Comparison of ENCODE assay signal across 9 mouse cellular contexts in the genomic region with DNA sequence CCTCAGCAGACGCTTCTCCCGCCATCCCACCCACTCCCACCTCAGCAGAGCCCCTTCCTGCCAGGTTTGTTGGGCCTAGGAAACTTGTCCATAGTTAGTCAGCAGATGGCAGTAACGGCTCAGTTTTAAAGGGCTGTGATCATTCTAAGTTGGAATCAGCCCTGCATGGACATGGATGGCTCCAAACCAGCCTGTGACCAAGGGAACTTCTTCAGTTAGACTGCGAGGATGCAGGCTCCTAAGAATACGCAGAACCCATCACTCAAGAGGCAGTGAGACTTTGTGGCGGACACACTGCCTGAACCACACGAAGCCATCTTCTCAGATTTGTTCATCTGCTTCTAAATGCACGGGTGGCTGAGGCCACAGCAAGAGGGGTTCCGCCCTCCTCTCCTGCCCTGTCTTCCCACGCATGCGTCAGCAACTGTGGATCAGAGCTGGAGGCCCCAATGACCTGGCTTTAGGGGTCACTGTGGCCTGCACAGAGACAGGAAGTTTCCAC. TPM values are rescaled to one million over a fixed set of nuclear protein-coding genes. Genes with fewer than 3 reads are reported as not detected.
DNase-seq lines count a peak whose midpoint lies in the region; ATAC-seq and TF ChIP-seq lines count a peak whose summit lies in the region.
"Had no signal": no experiment of that assay in that cellular context is flagged by ENCODE, and none has a peak within 500 bp of the region (broad histone marks: within the 10 kb centered on the region; RNA-seq: fewer than 3 reads in every experiment).

No protein-coding gene starts in this region.

- no peaks in the 10 kb centered on the region for H3K36me3 ChIP-seq in hindbrain, embryonic 10.5 days

- 19% methylated on average over 11 of the region's 11 CpGs for WGBS in cerebellum, adult 2 months
- 43% methylated on average over 11 of the region's 11 CpGs for WGBS in hindbrain, embryonic 10.5 days
- WGBS in lung, adult 2 months = 24% methylated on average over 11 of the region's 11 CpGs
- 28% methylated on average over 11 of the region's 11 CpGs for WGBS in olfactory bulb, adult 2 months

- peak; percentile 80 for TF ChIP-seq CTCF in cerebellum, adult 2 months (IDR thresholded peaks at IDR 0.05; ENCODE audit: borderline replicate concordance, insufficient read depth, low read depth, low read length)
- peak; percentile 51 for TF ChIP-seq CTCF in lung, adult 2 months (IDR thresholded peaks at IDR 0.05; ENCODE audit: insufficient read depth, low read length)
- TF ChIP-seq CTCF in olfactory bulb, adult 2 months (IDR thresholded peaks at IDR 0.05; ENCODE audit: insufficient read depth, low read depth, low read length) = 0 out of 2 replicates have a peak, but pooled peaks have one; percentile 31

- TF ChIP-seq POLR2A in cerebellum, adult 2 months (IDR thresholded peaks at IDR 0.05; ENCODE audit: borderline replicate concordance, insufficient read depth, low read length) = no peak
- no peak for TF ChIP-seq POLR2A in lung, adult 2 months (IDR thresholded peaks at IDR 0.05; ENCODE audit: borderline replicate concordance, extremely low read depth, low read depth, low read length)
- TF ChIP-seq POLR2A in olfactory bulb, adult 2 months (IDR thresholded peaks at IDR 0.05; ENCODE audit: insufficient read depth, low read depth, low read length) = no peak

- H3K4me3 ChIP-seq in cerebellum, adult 2 months (replicated peaks; ENCODE audit: insufficient read depth, low read depth, low read length) = peak overlapping the region; percentile 23
- no peak overlapping the region for H3K4me3 ChIP-seq in hindbrain, embryonic 10.5 days
- H3K4me3 ChIP-seq in lung, adult 2 months (replicated peaks; ENCODE audit: extremely low read depth, low read depth, low read length) = peak overlapping the region; percentile 31
- no peak overlapping the region for H3K4me3 ChIP-seq in olfactory bulb, adult 2 months (ENCODE audit: insufficient read depth, low read depth, low read length)

- no peaks in the 10 kb centered on the region for H3K27me3 ChIP-seq in cerebellum, adult 2 months (ENCODE audit: control insufficient read depth, insufficient read depth, low read length)
- no peaks in the 10 kb centered on the region for H3K27me3 ChIP-seq in hindbrain, embryonic 10.5 days (ENCODE audit: insufficient read depth, poor library complexity, severe bottlenecking)

- peak; percentile 71 for DNase-seq in MN1 (ENCODE audit: low spot score)
- peak; percentile 62 to 63 for DNase-seq in cerebellum, adult 2 months
- peak; percentile 64 for DNase-seq in hindbrain, embryonic 10.5 days (ENCODE audit: low spot score)
- DNase-seq in layer of hippocampus, adult 8-10 months (ENCODE audit: low spot score in 2 of 2) = peak; percentile 33 to 78
- DNase-seq in lung, adult 2 months = peak; percentile 53
- no peak for DNase-seq in c-Kit-positive CD71-positive TER-119-positive erythroid progenitor cells, embryonic 14.5 days (ENCODE audit: low spot score)

- peak; percentile 96 for ATAC-seq in frontal cortex, adult (ENCODE audit: low TSS enrichment)

- no peaks in the 10 kb centered on the region for H3K9me3 ChIP-seq in hindbrain, embryonic 10.5 days

- no peak overlapping the region for H3K27ac ChIP-seq in cerebellum, adult 2 months (ENCODE audit: insufficient read depth, low read length)
- H3K27ac ChIP-seq in hindbrain, embryonic 10.5 days = no peak overlapping the region
- H3K27ac ChIP-seq in olfactory bulb, adult 2 months (ENCODE audit: insufficient read depth, low read depth, low read length) = no peak overlapping the region
- H3K27ac ChIP-seq: macrophage had no signal

- H3K4me1 ChIP-seq in cerebellum, adult 2 months (ENCODE audit: control insufficient read depth, insufficient read depth, low read length) = 0 out of 2 replicates have a peak, but pooled peaks cover 3% of the 10 kb centered on the region
- peaks cover 6% of the 10 kb centered on the region; the same call in 1 of the 2 replicates for H3K4me1 ChIP-seq in hindbrain, embryonic 10.5 days (replicated peaks)
- H3K4me1 ChIP-seq in lung, adult 2 months (ENCODE audit: control insufficient read depth, insufficient read depth, low read length) = no peaks in the 10 kb centered on the region; the same call in 1 of the 2 replicates
- no peaks in the 10 kb centered on the region for H3K4me1 ChIP-seq in olfactory bulb, adult 2 months (ENCODE audit: control insufficient read depth, insufficient read depth, low read length)

RNA-seq across cellular contexts. Expression of a gene that starts 29.1 kb away (rescaled TPM):
- polyA plus RNA-seq in cerebellum, adult 2 months (2012; rRNA removed) = not detected in 2 replicates
- polyA plus RNA-seq in hindbrain, embryonic 10.5 days (2016; fragmentation: Nextera tagmentation; extraction: Ambion mirVana) = 0.31 and 0.42 TPM in 2 replicates
- total RNA-seq in layer of hippocampus, adult 8-10 months (2022) = not detected
- 0.81 and 1.2 TPM in 2 replicates for polyA plus RNA-seq in lung, adult 2 months (2012; rRNA removed)
- polyA plus RNA-seq in olfactory bulb, adult 2 months (2012; ENCODE audit: insufficient read depth, insufficient read length, low replicate concordance, missing spikeins) = not detected in 2 replicates

Comparison
In these comparisons a context has a peak if more than half of its experiments do, and no peak if none do; other contexts are left out.
1. H3K4me3 ChIP-seq: peak in cerebellum, adult 2 months (single experiment) and lung, adult 2 months (single experiment); none in hindbrain, embryonic 10.5 days (single experiment) and olfactory bulb, adult 2 months (single experiment).
2. Peak in every context shown above with its lines, with median percentiles within 50 percentile points of each other: CTCF ChIP-seq.